Mouse (Mus musculus): ENCODE measurements around the gene Dnajc12.
A peak's percentile ranks its signal among the peaks of the same experiment; 100 is the strongest.
"Not testable (repeated sequence)": the region's sequence is repeated elsewhere in the genome, so short reads cannot be mapped to it uniquely, and the experiment has no call there.

Gene Dnajc12

DNA sequence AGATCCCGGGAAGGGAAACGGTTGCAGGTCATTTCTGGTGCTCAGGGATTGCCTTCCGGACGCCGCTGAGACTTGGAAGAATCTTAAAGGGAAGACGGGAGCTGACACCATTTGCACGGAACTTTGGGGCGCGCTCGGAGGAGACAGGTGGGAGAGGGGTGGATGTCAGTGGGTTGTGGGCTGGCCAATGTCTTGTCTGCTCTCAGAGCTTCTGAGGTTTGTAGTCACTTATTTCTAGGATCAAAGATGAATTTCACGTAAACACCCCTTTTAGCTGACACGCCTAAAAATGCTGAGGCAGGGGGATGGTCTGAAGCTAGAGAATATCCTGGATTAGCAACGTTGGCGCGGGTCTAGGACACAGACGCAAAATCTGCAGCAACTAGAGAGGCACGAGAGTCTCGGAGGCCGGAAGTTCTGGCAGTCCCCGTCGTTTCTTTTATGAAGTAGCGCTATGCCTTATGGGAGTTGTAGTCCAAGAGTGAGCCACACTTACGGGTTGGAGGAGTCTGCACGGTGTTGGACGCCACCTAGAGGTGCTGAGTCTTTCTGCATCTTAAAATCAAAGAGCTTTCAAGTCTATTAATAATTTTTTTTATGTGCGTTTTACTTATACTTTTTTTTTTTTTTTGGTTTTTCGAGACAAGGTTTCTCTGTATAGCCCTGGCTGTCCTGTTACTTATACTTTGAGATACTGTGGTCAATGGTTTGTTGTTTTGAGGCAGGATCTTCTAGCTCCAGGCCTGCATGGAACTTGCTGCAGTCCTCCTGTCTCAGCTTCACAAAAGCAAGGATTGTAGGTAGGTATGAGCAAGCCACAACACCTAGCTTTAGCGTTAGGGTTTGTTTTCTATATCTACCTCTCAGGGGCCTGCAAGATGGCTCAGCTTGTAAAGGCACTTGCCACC lies at the start of gene Dnajc12:
Gene Dnajc12, plus strand, starts transcription at position 72 of the 908 bp plus-strand sequence.
- DNase-seq: peak; percentile 58 to 63

DNA sequence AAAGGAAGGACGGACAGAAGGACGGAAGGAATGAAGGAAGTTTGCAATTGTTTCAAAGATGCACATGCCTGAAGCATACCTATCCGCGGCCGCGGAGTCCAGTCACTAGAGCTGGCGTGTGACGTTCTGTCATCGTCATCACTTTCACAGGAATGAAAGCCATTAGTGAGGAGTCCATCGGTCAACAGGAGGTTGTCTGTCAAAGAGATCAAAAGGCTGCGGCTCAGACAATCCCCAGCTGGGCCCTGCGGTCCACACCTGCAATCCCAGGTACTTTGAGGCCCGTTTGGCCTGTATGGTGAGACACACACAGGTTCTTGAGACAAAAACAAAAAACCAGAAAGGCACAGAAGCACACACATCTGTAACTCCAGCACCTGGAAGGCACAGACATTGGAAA lies 45.3 kb upstream of the Dnajc12 start:
- DNase-seq: no peak

DNA sequence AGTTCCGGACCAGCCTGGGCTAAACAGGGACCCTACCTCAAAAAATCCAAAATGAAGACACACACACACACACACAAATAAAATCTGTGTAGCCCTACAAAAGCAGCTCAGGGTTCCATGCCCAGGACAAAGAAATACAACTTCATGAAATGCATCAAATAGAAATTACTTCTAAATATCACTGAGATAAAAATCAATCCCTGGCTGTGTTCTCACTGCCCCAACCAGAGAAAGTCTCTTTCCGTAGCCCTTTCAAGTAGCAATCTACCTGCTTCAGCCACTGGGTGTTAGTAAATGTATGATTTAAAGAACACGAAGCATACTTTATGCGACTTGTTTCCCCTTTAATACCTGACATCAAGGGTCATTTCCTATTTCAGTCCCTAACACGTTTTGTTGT lies 44.9 kb upstream of the Dnajc12 start:
- DNase-seq: no peak

DNA sequence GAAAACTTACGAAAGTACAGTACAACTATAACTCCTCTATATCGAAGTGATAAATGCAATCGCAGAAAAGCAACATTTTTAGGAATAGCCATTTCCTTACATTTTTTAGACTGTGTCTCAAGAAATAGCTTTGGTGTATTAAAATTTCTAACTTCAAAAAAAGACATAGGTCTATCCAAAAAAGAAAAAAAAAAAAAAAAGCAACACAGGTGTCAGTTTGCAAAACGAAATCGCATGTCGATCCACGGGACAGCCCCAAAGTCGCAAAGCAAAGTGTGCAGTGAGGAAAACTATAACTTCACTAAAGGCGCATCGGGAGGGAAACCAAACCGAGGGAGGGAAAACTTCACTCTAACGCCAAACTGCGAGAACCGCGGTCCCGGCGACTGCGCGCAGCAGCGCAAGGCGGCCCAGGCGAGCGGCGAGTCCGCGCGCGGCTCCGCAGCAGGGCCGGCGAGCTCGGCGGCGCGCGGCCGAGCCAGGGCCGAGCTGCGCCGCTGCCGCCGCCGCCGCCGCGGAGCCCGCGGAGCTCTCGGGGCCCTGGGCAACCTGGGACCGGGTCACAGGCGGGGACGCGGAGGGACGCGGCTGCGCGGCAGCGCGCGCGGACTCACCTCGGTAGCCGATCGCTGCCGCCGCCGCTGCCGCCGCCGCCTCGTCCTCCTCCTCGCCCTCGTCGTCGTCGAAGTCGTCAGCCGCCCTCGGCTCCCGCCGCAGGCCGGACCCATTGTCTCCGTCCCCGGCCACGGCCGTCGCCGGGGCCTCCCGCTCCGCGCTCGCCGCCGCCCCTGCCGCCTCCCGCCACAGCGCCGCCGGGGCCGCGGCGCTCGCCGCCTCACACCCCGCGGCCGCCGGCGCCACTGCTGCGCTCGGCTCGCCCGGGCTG lies 44.0 kb upstream of the Dnajc12 start:
- peak; percentile 48 to 62 for DNase-seq

DNA sequence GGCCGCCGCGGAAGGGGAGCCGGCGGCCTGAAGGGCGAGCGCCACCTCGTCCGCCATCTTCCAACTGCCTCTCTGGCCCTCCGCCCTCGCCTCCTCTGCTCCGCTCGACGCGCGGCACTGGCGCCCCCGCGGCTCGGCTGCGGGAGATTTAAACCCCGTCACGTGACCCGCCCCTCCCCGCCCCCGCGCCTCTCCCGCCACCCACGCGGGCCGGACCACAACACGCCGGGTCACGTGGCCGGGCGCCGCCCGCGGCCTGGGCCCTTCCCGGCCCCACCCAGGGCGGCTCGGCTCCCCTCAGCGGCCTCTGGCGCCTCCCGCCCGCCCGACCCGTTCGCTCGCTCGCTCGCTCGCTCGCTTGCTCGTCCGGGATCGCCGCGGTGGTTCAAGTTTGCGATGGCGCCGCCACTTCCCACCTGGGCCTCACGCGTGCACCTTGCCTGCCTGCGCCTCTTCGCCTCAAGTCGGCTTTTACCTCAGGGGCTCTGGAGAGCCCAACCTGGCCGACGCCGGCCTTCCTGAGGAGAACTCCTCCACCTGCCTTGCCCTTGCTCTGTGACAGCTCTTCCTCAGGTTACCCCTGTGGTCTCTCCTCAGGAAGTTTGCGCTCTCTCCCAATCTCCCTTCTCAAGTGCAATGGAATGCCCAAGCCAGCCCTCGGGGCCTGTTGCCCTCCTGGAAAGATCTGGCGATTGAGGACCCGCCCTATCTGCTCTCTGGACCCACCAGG lies 43.2 kb upstream of the Dnajc12 start:
- DNase-seq: peak; percentile 87 to 90

DNA sequence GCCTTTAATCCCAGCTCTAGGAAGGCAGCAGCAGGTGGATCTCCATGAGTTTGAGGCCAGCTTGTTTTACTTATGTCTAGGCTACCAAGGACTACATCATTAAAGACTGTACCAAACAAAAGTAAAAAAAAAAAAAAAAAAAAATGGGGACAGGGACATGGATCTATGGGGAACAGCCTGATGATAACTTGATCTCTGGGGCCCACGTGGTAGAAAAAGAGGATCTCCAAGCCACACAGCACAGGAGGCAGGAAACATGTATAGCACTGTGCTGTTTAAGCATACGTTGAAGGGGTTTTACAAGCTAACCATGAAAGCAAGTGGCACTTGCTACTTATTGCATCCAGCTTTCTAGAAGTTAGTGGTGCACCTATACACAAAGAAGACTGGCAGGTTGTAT lies 40.9 kb upstream of the Dnajc12 start:
- no peak for DNase-seq

DNA sequence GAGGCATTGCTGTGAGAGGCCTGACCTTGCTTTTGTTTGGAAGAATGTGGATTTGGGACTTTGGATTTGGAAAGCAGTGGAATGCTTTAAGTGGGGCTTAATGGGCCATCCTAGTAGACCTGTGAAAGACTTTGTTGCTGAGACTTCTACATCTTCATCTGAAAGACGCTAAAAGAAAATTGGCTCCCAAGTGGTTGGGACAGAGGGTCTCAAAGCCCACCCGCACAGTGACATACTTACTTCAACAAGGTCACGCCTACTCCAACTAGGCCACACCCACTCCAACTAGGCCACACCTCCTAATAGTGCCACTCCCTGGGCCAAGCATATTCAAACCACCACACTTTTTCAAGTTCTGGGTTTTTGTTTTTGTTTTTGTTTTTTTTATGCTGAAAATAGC lies 37.5 kb upstream of the Dnajc12 start:
- no peak for DNase-seq

DNA sequence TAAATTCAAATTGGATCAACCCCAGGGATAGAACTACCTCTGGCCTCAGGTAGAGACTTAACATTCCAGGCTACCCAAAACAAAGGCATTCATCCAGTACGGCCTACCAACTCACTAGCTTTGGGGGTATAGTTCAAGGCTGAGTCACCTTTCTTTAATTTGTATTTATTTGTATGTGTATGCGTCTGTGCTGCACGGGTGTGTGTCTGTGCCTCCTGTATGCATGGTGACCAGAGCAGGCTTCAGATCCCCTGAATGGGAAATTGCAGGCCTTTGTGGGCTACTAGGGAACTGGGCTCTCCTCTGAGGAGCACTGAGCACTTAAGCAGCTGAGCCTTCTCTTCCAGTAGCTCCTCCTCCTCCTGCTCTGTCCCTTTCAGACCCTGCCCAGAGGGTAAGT lies 34.0 kb upstream of the Dnajc12 start:
- DNase-seq: no peak

DNA sequence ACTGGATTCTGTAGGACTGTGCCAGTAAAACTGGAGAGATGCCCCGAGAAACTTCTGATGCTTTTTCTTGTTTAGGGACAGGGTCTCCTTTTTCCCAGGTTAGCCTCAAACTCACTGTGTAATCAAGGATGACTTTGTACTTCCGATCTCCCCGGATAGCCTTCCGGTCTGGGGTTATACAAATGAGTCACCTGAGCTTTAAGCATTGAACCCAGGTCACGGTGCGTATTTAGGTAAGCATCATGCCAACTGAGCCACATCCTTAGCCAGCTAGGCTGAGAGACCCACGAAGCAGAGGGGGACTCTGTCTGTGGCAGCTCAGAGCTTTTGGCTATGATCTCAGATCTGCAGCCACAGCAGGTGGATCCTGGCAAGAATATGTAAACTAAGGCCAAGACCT lies 31.6 kb upstream of the Dnajc12 start:
- DNase-seq: no peak

DNA sequence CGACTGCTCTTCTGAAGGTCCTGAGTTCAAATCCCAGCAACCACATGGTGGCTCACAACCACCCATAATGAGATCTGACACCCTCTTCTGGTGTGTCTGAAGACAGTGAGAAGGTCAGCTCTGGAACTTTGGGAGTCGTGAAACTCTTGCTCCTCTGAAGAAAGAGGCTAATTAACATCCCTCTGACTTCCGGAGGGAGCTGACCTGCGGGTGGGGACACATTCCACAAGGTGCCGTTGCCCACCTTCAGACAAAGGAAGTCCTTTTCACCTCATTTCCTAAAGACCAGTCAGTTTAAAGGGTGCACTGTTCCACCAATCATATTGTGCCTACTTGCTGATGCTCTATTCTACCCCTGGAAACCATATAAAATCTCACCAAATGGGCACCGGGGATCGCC lies 31.1 kb upstream of the Dnajc12 start:
- not testable (repeated sequence) for DNase-seq

DNA sequence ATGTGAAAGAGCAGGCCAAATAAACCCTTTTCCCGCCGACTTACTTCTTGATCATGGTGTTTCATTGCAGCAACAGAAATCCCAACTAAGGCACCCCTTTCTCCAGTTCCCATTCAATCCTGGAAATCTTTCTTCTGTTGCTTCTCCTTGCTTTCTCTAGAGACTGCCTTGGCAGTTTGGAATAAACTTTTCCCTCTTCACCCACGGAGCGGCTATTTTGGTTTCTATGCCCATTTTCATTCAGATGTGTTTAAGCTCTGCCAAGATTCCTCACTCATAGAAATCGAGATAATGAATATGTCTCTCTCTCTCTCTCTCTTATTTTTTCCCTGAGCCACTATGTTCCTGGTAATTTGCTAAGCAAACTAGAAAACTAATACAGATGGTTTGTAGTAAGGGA lies 30.1 kb upstream of the Dnajc12 start:
- no peak for DNase-seq

DNA sequence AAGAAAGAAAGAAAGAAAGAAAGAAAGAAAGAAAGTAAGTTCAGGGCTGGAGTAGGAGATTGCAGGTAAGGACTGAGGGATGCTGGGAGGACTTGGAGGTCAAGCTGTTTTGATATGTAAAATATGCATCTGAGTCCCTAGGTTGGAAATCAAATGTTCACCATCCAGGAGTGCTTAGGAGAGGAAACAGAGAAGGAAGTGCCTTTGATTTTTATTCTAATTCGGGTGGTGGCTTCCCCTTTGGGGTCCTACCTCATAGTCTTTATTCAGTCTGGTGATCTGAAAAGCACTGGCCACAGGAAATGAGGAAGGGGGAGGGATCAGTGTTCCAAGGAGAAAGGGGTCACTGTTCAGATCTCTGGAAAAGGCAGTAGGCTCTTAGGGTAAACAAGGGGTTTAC lies 21.7 kb upstream of the Dnajc12 start:
- no peak for DNase-seq

DNA sequence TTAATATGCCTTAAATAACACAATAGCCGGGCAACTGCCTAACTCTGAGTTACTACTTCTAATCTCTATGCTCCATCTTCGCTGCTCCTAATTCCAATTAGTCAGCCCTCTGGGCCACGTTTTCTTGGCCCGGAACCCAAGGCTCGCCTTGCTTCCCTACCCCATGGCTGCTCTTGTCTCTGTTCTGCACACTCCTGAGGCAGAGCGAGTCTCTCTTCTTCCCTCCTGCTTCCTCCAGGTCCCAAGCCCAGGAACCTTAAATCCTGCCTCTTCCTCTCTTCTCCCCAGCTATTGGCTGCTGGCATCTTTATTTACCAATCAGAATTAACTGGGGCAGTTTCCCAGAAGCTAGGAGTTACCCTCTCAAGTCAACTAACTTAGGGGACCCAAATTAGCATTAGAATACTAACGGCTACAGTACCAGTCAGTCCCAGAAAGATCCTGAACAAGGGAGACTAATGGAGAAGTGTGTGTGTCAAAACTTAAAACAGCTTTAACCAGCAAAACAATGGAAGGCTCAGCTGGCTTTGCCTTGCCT lies 16.3 kb upstream of the Dnajc12 start:
- no peak for DNase-seq

DNA sequence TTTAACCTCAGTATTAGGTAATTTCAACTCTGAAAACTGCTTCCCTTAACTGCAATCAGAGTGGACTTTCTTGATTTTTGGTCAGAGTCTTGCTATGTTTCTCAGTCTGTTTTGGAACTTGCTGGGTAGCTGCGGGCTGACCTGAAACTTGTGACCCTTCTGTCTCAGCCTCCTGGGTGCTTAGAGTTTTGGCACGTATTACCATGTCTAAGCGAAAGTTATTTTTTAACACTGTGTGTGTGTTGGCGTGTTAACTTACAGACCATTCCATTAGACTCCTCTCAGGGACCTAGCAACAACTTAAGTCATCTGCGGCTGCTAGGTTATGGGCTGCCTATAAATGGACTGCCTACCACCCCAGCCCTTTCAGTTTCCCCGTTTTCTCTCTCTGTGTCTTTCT lies 14.9 kb upstream of the Dnajc12 start:
- DNase-seq: no peak

DNA sequence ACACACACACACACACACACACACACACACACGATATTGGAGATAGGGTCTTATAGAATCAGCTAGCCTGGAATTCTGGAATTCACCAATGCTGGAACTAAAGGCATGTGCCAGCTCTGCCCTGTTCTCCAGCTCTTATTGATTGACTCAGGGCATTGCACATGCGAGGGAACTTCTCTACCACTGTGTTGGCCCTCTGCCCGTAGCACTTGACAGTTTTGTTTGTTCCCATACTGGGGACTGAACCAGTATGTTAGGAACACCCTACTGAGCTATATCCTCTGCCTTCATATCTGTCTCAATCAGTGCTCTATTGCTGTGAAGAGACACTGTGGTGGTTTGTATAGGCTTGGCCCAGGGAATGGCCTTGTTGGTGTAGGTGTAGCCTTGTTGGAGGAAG lies 14.2 kb upstream of the Dnajc12 start:
- DNase-seq: no peak

DNA sequence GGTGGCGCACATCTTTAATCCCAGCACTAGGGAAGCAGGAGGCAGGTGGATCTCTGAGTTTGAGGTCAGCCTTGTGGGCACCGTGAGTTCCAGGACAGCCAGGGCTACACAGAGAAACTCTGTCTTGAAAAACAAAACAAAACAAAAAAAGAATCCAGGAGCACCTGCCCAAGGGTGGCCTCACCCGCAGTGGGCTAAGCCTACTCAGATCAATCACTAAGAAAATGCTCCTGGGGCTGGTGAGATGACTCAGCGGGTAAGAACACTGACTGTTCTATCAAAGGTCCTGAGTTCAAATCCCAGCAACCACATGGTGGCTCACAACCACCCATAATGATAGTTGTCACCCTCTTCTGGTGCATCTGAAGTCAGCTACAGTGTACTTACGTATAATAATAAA lies 5.9 kb upstream of the Dnajc12 start:
- no peak for DNase-seq

DNA sequence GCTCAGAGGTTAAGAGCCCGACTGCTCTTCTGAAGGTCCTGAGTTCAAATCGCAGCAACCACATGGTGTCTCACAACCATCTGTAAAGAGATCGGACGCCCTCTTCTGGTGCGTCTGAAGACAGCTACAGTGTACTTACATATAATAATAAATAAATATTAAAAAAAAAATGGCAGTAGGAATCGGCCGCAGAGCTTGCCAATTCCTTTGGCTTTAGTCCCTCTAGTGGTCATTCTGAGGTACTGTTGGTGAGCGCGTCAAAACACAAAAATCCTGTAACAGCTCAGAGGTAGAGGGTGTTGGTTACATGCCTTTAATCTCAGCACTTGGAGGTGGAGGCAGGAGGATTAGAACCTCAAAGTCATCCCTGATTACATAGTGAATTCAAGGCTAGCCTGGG lies 4.8 kb upstream of the Dnajc12 start:
- DNase-seq: peak in 1 of 2 experiments; percentile 41

DNA sequence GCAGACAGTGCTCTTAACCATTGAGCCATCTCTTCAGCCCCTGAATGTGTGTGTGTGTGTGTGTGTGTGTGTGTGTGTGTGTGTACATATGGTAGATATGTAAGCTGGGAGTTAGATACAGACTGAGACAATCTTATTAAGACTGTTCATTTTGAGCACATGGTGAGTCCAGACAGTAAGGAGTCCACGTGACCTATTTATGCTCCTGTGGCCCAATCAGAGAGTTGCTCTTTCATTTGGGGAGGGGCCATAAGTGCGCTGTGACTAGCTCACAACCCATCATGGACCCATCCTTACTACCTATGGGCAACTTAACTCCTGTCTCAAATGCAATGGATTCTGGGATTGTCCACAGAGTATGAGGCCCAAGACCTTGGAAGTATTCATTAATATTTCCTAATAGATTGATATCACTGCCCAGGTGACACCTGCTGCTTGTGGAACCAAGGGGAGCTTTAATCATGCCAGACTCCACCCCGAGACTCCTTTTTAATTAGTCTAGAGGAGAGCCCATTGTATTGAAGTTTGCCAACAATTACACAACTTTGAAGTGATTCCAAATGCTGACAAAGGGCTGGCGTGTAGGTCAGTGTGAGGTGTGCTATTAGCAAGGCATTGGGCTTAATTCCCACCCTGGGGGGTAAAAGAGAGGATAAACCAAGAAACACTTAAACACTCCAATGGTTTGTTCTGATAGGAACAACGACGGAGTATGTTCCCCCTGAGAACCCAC lies 3.1 kb upstream of the Dnajc12 start:
- no peak for DNase-seq

DNA sequence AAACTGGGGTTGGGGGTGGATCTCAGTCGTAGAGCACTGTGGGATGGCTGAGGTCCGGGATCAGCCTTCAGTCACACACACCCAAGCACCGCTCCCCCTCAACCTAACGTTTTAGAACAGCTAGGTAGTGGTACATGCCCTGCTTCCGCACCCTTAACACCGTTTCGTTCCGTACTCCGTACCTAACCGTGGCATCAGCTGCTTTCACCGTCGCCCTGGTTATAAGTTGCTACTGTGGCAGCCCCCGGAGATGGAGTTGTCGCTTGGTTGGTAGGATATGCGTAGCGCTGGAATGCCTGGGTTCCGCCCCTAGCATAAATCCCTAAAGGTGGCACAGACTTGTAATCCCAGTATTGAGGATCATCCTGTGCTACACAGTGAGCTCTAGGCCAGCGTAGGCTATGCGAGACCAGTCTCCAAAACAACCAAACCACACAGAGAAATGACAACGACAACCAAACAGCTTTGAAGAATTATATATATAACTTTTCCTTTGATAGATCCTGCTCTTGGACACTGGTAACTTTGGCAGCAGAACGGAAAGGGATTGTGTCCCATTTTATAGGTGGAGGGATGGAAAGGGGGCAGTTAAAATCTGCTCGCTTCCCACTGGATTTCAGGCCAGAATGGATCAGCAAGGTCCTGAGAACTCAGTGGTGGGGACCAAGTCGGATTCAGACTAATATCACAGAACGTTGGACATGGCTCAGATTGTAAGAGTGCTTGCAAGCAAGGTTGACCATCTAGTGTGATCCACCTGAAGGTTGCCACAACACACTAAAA lies 554 bp upstream of the Dnajc12 start, which contains the start of gene Sirt1:
Gene Sirt1, minus strand, starts transcription at position 207 of the 783 bp plus-strand sequence.
- peak in 1 of 2 experiments; percentile 22 for DNase-seq

DNA sequence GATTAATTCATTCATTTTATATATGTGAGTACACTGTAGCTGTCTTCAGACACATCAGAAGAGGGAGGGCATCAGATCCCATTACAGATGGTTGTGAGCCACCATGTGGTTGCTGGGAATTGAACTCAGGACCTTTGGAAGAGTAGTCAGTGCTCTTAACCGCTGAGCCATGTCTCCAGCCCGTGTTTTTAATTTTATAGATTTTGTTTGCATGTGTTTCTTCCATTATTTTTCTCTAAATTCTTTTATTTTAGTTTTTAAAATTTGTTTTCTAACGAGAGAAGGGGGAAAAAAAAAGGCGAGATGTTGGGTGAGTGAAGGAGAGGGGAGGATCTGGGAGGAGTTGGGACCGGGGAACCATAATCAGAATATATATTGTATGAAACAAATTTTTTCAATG lies 3.7 kb downstream of the Dnajc12 start:
- DNase-seq: not testable (repeated sequence)

DNA sequence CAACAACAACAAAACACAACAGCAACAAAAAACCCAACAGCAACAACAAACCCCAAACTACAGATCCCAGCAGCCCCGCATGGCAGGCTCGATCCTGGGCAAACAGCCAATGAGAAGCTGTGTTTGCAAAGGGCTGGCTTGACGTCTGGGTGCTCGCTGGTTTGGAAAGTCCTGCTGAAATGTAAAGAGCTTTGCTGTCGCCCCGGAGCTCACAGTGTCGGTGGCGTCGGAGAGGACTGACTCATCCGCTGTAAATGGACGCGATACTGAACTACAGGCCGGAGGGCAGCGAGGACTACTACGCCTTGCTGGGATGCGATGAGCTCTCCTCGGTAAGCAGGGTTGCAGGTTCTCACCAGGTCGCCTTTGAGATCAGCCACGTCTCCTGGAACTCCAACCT lies 4.2 kb downstream of the Dnajc12 start:
- peak; percentile 58 to 62 for DNase-seq

Data from spleen, adult 18-20 months (tissue).